Mouse (Mus musculus): ENCODE data around the gene Olfr641. TPM values are rescaled to one million over a fixed set of nuclear protein-coding genes. Genes with fewer than 3 reads are reported as not detected.

Olfr641 gene
- polyA plus RNA-seq, 1 experiment from 2014 or later, result not detected

DNA sequence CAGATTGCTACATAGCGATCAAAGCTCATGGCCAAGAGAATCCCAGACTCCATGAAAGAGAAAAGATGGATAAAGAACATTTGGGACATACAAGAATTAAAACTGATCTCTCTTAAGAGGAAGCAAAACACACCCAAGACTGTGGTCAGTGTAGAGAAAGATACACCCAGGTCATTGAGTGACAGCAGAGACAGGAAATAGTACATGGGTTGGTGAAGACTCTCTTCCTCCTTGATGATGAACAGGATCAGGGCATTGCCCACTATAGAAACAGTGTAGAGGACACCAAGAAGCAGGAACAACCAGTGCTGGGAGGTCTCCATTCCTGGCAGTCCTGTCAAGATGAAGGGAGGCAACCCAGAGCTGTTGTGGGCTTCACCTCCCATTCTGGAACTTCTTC is 24.0 kb downstream of the Olfr641 start:
- Histone ChIP-seq H3K4me3 (replicated peaks; ENCODE audit: low read length) (no peak overlapping the region), H3K4me2 (ENCODE audit: low read depth, low read length) (no peak overlapping the region), H3K36me3 (ENCODE audit: control insufficient read depth, insufficient read depth, low read length) (no peaks in the 10 kb centered on the region), H3K4me1 (ENCODE audit: control insufficient read depth, insufficient read depth, low read length) (no peaks in the 10 kb centered on the region), H3K9me3 (replicated peaks; ENCODE audit: control insufficient read depth, low read length) (no peaks in the 10 kb centered on the region), H3K27ac (ENCODE audit: low read length) (no peak overlapping the region), H3K27me3 (ENCODE audit: control insufficient read depth, insufficient read depth, low read length) (no peaks in the 10 kb centered on the region), H3K9ac (ENCODE audit: low read length) (no peak overlapping the region)
- no peak for ATAC-seq (ENCODE audit: insufficient read depth, low FRiP score)
- 76% methylated on average over 1 of the region's 1 CpGs for WGBS

DNA sequence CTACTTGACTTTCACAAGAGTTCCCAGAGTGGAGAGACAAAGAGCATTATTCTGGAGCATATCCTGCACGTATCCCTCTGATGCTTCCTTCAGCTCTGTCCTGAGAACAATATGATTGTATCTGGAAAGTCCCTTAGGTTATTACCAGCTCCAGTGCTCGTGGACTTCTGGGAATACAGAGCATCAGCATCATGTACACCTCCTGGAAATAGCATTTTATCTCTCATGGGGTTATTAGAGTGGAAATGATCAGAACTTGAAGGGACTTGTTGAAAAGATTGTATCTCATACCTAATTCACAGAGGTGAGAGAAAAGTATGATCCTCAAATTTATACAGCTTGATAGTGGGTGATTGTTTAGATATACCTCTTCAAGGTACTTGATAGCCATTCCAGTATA is 26.1 kb downstream of the Olfr641 start, which contains the start of gene 4930516K23Rik:
Gene 4930516K23Rik, minus strand, starts transcription at position 101 of the 400 bp plus-strand sequence.
- no peaks in the 10 kb centered on the region for H3K9me3 ChIP-seq (replicated peaks; ENCODE audit: control insufficient read depth, low read length)
- H3K36me3 ChIP-seq (ENCODE audit: control insufficient read depth, insufficient read depth, low read length), result no peaks in the 10 kb centered on the region
- H3K27me3 ChIP-seq (ENCODE audit: control insufficient read depth, insufficient read depth, low read length), result no peaks in the 10 kb centered on the region
- H3K4me1 ChIP-seq (ENCODE audit: control insufficient read depth, insufficient read depth, low read length), result no peaks in the 10 kb centered on the region
- ATAC-seq (ENCODE audit: insufficient read depth, low FRiP score), result no peak
- no peak within 1 kb of the TSS for H3K9ac ChIP-seq (ENCODE audit: low read length)
- H3K4me2 ChIP-seq (ENCODE audit: low read depth, low read length), result no peak within 1 kb of the TSS
- H3K4me3 ChIP-seq (replicated peaks; ENCODE audit: low read length), result no peak within 1 kb of the TSS
- no peak within 1 kb of the TSS for H3K27ac ChIP-seq (ENCODE audit: low read length)
- 46% methylated on average over 2 of the region's 2 CpGs for WGBS

DNA sequence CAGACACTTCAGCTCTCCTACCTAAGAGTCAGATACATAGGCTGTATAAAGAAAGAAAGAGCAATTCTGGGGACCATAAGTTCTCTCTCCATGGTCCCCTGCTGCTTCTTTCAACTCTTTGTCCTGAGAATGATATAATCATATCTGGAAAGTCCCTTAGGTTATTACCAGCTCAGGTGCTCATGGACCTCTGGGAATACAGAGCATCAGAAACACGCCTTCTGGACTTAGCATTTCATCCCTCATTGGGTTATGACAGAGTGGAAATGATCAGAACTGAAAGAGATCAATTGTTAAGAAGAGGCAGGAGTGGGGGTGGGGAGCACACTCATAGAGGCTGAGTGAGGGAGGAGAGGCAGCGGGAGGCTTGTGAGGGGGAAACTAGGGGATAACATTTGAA is 36.5 kb downstream of the Olfr641 start, which contains the start of gene Olfr644:
Gene Olfr644, minus strand, starts transcription at position 101 of the 400 bp plus-strand sequence.
- Histone ChIP-seq H3K36me3 (ENCODE audit: control insufficient read depth, insufficient read depth, low read length) (no peaks in the 10 kb centered on the region), H3K4me1 (ENCODE audit: control insufficient read depth, insufficient read depth, low read length) (no peaks in the 10 kb centered on the region), H3K9me3 (replicated peaks; ENCODE audit: control insufficient read depth, low read length) (no peaks in the 10 kb centered on the region), H3K4me3 (replicated peaks; ENCODE audit: low read length) (no peak within 1 kb of the TSS), H3K27ac (ENCODE audit: low read length) (no peak within 1 kb of the TSS), H3K9ac (ENCODE audit: low read length) (no peak within 1 kb of the TSS), H3K27me3 (ENCODE audit: control insufficient read depth, insufficient read depth, low read length) (no peaks in the 10 kb centered on the region), H3K4me2 (ENCODE audit: low read depth, low read length) (no peak within 1 kb of the TSS)
- ATAC-seq (ENCODE audit: insufficient read depth, low FRiP score), result no peak
- 65% methylated on average over 2 of the region's 2 CpGs for WGBS

DNA sequence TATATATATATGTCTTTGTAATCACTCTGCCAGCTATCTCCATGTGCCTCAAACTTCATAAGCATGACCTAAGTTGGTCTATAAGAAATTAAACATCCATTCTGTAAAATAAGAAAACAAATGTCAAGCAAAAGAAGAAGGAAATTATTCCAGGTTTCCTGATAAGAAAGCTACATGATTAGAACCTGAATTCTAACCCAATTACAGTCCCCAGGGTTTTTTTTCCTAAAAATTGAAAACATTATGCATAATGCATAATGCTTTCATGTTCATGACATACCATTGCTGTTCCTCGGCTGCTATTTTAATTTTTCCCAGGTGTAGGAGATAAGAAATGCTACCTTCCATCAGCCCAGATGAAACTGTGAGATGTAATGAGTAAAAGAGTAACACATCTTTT is 50.1 kb downstream of the Olfr641 start, which contains the start of gene Olfr645:
Gene Olfr645, minus strand, starts transcription at position 101 of the 400 bp plus-strand sequence.
- no peak within 1 kb of the TSS for H3K9ac ChIP-seq (ENCODE audit: low read length)
- no peaks in the 10 kb centered on the region for H3K4me1 ChIP-seq (ENCODE audit: control insufficient read depth, insufficient read depth, low read length)
- H3K4me3 ChIP-seq (replicated peaks; ENCODE audit: low read length), result no peak within 1 kb of the TSS
- H3K36me3 ChIP-seq (ENCODE audit: control insufficient read depth, insufficient read depth, low read length), result no peaks in the 10 kb centered on the region
- no peaks in the 10 kb centered on the region for H3K9me3 ChIP-seq (replicated peaks; ENCODE audit: control insufficient read depth, low read length)
- H3K27me3 ChIP-seq (ENCODE audit: control insufficient read depth, insufficient read depth, low read length), result no peaks in the 10 kb centered on the region
- H3K27ac ChIP-seq (ENCODE audit: low read length), result no peak within 1 kb of the TSS
- ATAC-seq (ENCODE audit: insufficient read depth, low FRiP score), result no peak
- 64% methylated on average over 1 of the region's 1 CpGs for WGBS
- no peak within 1 kb of the TSS for H3K4me2 ChIP-seq (ENCODE audit: low read depth, low read length)

Other genes starting within 250 kb of the Olfr641 start
- not detected in 2 replicates for gene Olfr67, start 243.6 kb upstream of the Olfr641 start, polyA plus RNA-seq (2015; fragmentation: Nextera tagmentation; extraction: Ambion mirVana)
- 3,025 and 3,577 TPM in 2 replicates for gene Hbb-bt, start 221.4 kb upstream of the Olfr641 start, polyA plus RNA-seq (2015; fragmentation: Nextera tagmentation; extraction: Ambion mirVana)
- 8,981 and 9,755 TPM in 2 replicates for gene Hbb-bs, start 207.3 kb upstream of the Olfr641 start, polyA plus RNA-seq (2015; fragmentation: Nextera tagmentation; extraction: Ambion mirVana)
- gene Hbb-bh2, start 194.9 kb upstream of the Olfr641 start, polyA plus RNA-seq (2015; fragmentation: Nextera tagmentation; extraction: Ambion mirVana), result not detected in 2 replicates
- gene Hbb-bh1, start 192.3 kb upstream of the Olfr641 start, polyA plus RNA-seq (2015; fragmentation: Nextera tagmentation; extraction: Ambion mirVana), result 0.95 and 1.4 TPM in 2 replicates
- gene Hbb-y, start 182.2 kb upstream of the Olfr641 start, polyA plus RNA-seq (2015; fragmentation: Nextera tagmentation; extraction: Ambion mirVana), result 35.5 and 42.6 TPM in 2 replicates
- not detected in 2 replicates for gene Olfr66, start 149.2 kb upstream of the Olfr641 start, polyA plus RNA-seq (2015; fragmentation: Nextera tagmentation; extraction: Ambion mirVana)
- gene Olfr64, start 141.0 kb upstream of the Olfr641 start, polyA plus RNA-seq (2015; fragmentation: Nextera tagmentation; extraction: Ambion mirVana), result not detected in 2 replicates
- not detected in 2 replicates for gene Olfr65, start 132.0 kb upstream of the Olfr641 start, polyA plus RNA-seq (2015; fragmentation: Nextera tagmentation; extraction: Ambion mirVana)
- gene Olfr631, start 106.6 kb upstream of the Olfr641 start, polyA plus RNA-seq (2015; fragmentation: Nextera tagmentation; extraction: Ambion mirVana), result not detected in 2 replicates
- not detected in 2 replicates for gene Olfr632, start 101.1 kb upstream of the Olfr641 start, polyA plus RNA-seq (2015; fragmentation: Nextera tagmentation; extraction: Ambion mirVana)
- gene Olfr633, start 91.0 kb upstream of the Olfr641 start, polyA plus RNA-seq (2015; fragmentation: Nextera tagmentation; extraction: Ambion mirVana), result not detected in 2 replicates
- 0.01 TPM in 1 of 2 replicates, not detected in the other for gene Olfr635, start 64.3 kb upstream of the Olfr641 start, polyA plus RNA-seq (2015; fragmentation: Nextera tagmentation; extraction: Ambion mirVana)
- not detected in 2 replicates for gene Olfr638, start 36.7 kb upstream of the Olfr641 start, polyA plus RNA-seq (2015; fragmentation: Nextera tagmentation; extraction: Ambion mirVana)
- not detected in 2 replicates for gene Olfr639, start 18.1 kb upstream of the Olfr641 start, polyA plus RNA-seq (2015; fragmentation: Nextera tagmentation; extraction: Ambion mirVana)
- gene Olfr640, start 9.9 kb upstream of the Olfr641 start, polyA plus RNA-seq (2015; fragmentation: Nextera tagmentation; extraction: Ambion mirVana), result not detected in 2 replicates
- not detected in 2 replicates for gene Olfr642, start 17.2 kb downstream of the Olfr641 start, polyA plus RNA-seq (2015; fragmentation: Nextera tagmentation; extraction: Ambion mirVana)
- not detected in 2 replicates for gene 4930516K23Rik, start 26.0 kb downstream of the Olfr641 start, polyA plus RNA-seq (2015; fragmentation: Nextera tagmentation; extraction: Ambion mirVana)
- gene Olfr644, start 36.4 kb downstream of the Olfr641 start, polyA plus RNA-seq (2015; fragmentation: Nextera tagmentation; extraction: Ambion mirVana), result not detected in 2 replicates
- gene Olfr645, start 50.0 kb downstream of the Olfr641 start, polyA plus RNA-seq (2015; fragmentation: Nextera tagmentation; extraction: Ambion mirVana), result not detected in 2 replicates
- not detected in 2 replicates for gene Olfr646, start 69.4 kb downstream of the Olfr641 start, polyA plus RNA-seq (2015; fragmentation: Nextera tagmentation; extraction: Ambion mirVana)
- not detected in 2 replicates for gene Ubqln5, start 94.4 kb downstream of the Olfr641 start, polyA plus RNA-seq (2015; fragmentation: Nextera tagmentation; extraction: Ambion mirVana)
- gene Olfr643, start 102.0 kb downstream of the Olfr641 start, polyA plus RNA-seq (2015; fragmentation: Nextera tagmentation; extraction: Ambion mirVana), result not detected in 2 replicates
- not detected in 2 replicates for gene Ubqln3, start 107.8 kb downstream of the Olfr641 start, polyA plus RNA-seq (2015; fragmentation: Nextera tagmentation; extraction: Ambion mirVana)
- gene Ubqlnl, start 115.1 kb downstream of the Olfr641 start, polyA plus RNA-seq (2015; fragmentation: Nextera tagmentation; extraction: Ambion mirVana), result not detected in 2 replicates
- not detected in 2 replicates for gene Olfm5, start 129.4 kb downstream of the Olfr641 start, polyA plus RNA-seq (2015; fragmentation: Nextera tagmentation; extraction: Ambion mirVana)
- 0.26 and 0.27 TPM in 2 replicates for gene Olfr648, start 147.9 kb downstream of the Olfr641 start, polyA plus RNA-seq (2015; fragmentation: Nextera tagmentation; extraction: Ambion mirVana)
- gene Olfr649, start 160.5 kb downstream of the Olfr641 start, polyA plus RNA-seq (2015; fragmentation: Nextera tagmentation; extraction: Ambion mirVana), result not detected in 2 replicates
- gene Trim6, start 183.3 kb downstream of the Olfr641 start, polyA plus RNA-seq (2015; fragmentation: Nextera tagmentation; extraction: Ambion mirVana), result 0.87 and 0.89 TPM in 2 replicates
- gene Trim34a, start 209.0 kb downstream of the Olfr641 start, polyA plus RNA-seq (2015; fragmentation: Nextera tagmentation; extraction: Ambion mirVana), result 1.8 and 2.2 TPM in 2 replicates

Measured in stomach, embryonic 16.5 days (tissue).